Mouse (Mus musculus): ENCODE results near the gene Gnl3l.
A peak's percentile ranks its signal among the peaks of the same experiment; 100 is the strongest.

Gene Gnl3l

DNA sequence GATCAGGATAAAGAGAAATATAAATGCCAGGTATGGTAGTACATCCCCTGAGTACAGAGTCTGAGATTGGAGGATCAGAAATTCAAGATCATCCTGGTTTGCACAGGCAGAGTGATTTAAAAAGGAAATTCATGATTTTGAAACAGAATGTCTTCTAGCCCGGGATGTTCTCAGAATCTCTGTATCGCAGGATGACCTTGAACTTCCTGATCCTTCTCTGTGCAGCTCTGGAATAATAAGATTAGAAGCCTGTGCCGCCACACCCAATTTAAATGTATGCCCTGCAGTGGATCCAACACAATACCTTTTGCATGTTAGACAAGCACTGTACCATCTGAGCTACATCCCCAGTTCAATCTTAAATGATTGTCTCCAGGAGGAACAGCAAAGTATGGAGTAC, 1.7 kb upstream of the Gnl3l start:
- Histone ChIP-seq H3K27me3 (ENCODE audit: control insufficient read depth, insufficient read depth, low read length, poor library complexity, severe bottlenecking) (no peaks in the 10 kb centered on the region), H3K36me3 (ENCODE audit: control insufficient read depth, insufficient read depth, low read length, poor library complexity, severe bottlenecking) (no peaks in the 10 kb centered on the region)
- DNase-seq (ENCODE audit: low read depth, low spot score): no peak

DNA sequence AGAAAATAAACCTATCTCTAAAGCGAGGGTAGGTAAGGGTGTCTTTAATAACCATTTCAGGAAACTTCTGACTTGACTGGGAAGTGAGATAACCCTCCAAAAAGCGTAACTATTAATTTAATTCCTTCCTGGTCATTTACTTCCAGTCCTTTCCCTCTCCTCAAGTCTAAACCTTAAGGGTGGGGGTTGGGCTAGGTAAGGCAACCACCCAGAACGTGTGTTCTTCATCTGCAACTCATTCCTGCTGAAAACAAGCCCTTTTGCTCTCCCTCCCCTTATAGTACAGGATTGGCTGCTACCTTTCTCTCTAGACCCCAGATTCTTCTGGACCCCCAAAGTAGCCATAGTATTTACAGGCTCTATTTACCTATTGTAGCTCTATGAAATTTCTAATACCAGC, 775 bp upstream of the Gnl3l start:
- no peak for DNase-seq (ENCODE audit: low read depth, low spot score)
- no peaks in the 10 kb centered on the region for H3K27me3 ChIP-seq (ENCODE audit: control insufficient read depth, insufficient read depth, low read length, poor library complexity, severe bottlenecking)

DNA sequence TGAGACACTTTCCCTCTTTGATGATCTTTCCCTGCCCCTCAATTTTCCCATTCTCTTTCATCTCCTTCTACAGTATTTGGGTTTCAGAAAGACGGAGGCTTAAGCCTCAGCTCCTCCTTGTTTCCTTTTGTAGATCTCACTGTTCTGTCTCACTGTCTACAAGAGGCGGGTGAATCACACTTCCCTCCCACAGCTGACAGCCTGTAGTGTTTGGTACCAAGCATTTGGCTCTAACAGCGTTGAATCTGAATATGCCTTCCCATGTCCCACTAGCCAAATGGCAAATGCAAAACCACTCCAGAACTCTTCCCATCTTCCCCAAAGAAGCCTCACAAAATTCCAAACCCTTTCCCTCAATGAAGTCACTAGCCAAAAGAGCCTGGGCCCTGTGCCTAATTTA, 20.3 kb downstream of the Gnl3l start:
- Histone ChIP-seq H3K27me3 (ENCODE audit: control insufficient read depth, insufficient read depth, low read length, poor library complexity, severe bottlenecking) (no peaks in the 10 kb centered on the region), H3K36me3 (ENCODE audit: control insufficient read depth, insufficient read depth, low read length, poor library complexity, severe bottlenecking) (no peaks in the 10 kb centered on the region)
- no peak for DNase-seq (ENCODE audit: low read depth, low spot score)

More for the DNA sequence above, 775 bp upstream of the Gnl3l start:
- H3K36me3 ChIP-seq (ENCODE audit: control insufficient read depth, insufficient read depth, low read length, poor library complexity, severe bottlenecking): no peaks in the 10 kb centered on the region

DNA sequence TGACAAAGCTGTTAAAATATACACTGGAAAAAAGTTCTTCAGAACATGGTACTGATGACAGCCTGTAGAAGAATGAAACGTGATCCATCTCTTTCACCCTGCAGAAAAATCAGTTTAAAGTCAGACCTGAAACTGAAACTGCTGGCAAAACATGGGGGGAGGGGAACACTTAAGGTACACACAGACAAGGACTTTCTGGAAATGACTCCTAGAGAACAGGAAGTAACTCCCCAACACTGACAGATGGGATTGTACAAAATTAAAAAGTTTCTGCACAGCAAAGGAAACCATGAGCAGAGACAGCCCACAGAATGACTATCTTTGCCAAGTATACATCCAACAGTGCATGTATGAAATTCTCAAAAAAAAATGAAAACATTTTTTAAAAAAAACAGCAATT, 35.5 kb downstream of the Gnl3l start:
- DNase-seq (ENCODE audit: low read depth, low spot score): no peak
- Histone ChIP-seq H3K27me3 (ENCODE audit: control insufficient read depth, insufficient read depth, low read length, poor library complexity, severe bottlenecking) (no peaks in the 10 kb centered on the region), H3K36me3 (ENCODE audit: control insufficient read depth, insufficient read depth, low read length, poor library complexity, severe bottlenecking) (no peaks in the 10 kb centered on the region)

DNA sequence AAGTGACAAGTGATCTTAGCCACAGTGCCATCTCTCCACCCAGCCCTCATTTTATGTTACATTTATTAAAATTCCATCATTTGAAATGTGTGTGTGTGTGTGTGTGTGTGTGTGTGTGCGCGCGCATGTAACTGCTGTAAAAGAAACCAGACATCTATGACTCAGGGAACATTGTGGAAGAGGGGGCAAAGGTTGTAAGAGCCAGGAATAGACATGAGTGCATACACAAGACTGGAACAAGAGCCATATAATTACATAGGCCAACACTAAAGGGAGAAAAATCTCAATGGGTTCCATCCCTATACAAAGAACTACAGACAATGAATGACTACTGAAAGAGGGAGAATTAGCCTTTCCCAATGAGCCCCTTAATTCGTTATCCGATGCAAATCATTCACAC, 41.7 kb downstream of the Gnl3l start:
- no peaks in the 10 kb centered on the region for H3K36me3 ChIP-seq (ENCODE audit: control insufficient read depth, insufficient read depth, low read length, poor library complexity, severe bottlenecking)
- H3K27me3 ChIP-seq (ENCODE audit: control insufficient read depth, insufficient read depth, low read length, poor library complexity, severe bottlenecking): no peaks in the 10 kb centered on the region
- DNase-seq (ENCODE audit: low read depth, low spot score): no peak

DNA sequence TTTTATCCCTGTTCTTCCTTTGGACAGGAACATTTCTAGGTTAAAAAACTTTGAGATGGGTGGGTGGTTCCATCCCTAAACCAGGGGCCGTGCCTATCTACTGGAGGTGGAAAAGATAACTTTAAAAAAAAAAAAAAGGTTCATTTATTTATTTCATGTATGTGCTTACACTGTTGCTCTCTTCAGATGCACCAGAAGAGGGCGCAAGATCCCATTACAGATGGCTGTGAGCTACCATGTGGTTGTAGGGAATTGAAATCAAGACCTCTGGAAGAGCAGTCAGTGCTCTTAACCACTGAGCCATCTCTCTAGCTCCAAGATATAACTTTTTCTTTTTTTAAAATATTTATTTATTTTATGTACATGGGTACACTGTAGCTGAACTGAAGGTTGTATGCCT, 54.1 kb downstream of the Gnl3l start:
- no peaks in the 10 kb centered on the region for H3K27me3 ChIP-seq (ENCODE audit: control insufficient read depth, insufficient read depth, low read length, poor library complexity, severe bottlenecking)
- peak; percentile 15 for DNase-seq (ENCODE audit: low read depth, low spot score)
- H3K36me3 ChIP-seq (ENCODE audit: control insufficient read depth, insufficient read depth, low read length, poor library complexity, severe bottlenecking): no peaks in the 10 kb centered on the region

DNA sequence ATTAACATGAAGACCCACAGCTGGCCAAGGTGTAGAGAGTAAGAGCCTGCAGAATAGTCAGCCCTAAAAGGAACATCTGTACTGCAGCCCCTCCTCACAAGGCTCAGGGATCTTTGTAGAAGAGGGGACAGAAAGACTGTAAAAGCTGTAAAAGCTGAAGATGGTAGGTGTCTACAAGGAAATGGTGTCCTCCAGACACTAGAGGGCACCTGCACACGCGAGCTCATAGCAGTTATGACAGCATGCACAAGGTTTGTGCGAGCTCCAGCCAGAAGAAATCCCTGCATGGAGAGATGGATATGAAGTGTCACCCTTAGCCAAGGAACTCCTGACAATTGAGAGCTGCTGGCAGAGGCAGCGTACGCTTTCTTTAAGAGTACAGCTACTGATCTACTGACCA, 56.4 kb downstream of the Gnl3l start:
- Histone ChIP-seq H3K27me3 (ENCODE audit: control insufficient read depth, insufficient read depth, low read length, poor library complexity, severe bottlenecking) (no peaks in the 10 kb centered on the region), H3K36me3 (ENCODE audit: control insufficient read depth, insufficient read depth, low read length, poor library complexity, severe bottlenecking) (no peaks in the 10 kb centered on the region)
- DNase-seq (ENCODE audit: low read depth, low spot score): peak; percentile 5

DNA sequence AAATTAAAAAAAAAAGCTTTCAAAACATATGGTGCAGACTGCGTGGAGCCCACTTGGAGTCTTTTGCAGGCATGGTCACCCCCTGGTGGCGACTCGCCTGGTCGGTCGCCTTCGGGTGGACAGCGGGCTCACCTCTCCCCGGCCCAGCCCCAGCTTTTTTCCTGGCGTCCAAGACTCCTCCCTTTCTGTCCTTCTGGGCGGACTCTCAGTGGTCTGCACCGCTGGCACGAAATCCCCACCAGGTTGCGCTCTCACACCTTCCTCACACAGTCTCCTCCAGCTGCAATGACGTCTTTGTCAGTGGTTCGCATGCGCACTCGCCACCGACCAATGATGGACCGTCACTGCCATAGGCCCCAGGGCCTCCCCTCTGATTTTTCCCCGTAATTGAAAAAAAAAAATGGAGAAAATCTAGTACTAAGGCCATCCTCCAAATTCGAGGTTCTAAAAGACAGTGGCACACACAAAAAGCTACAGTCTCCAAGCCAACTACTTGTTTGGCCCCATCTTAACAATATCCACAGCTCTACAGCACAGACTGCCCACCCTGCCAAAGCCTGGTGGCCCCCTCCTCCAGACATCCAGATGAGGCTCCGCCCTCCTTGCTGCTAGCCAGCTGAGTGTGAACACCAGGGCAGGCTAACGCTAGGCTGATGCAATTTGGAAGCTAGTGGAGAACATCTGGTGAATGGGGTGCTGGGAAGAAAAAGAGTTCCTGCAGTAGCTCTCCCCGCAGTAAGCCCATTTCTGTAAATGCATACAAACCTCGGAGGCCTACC, 60.4 kb downstream of the Gnl3l start:
- H3K27me3 ChIP-seq (ENCODE audit: control insufficient read depth, insufficient read depth, low read length, poor library complexity, severe bottlenecking): no peaks in the 10 kb centered on the region
- DNase-seq (ENCODE audit: low read depth, low spot score): peak; percentile 41
- no peaks in the 10 kb centered on the region for H3K36me3 ChIP-seq (ENCODE audit: control insufficient read depth, insufficient read depth, low read length, poor library complexity, severe bottlenecking)

DNA sequence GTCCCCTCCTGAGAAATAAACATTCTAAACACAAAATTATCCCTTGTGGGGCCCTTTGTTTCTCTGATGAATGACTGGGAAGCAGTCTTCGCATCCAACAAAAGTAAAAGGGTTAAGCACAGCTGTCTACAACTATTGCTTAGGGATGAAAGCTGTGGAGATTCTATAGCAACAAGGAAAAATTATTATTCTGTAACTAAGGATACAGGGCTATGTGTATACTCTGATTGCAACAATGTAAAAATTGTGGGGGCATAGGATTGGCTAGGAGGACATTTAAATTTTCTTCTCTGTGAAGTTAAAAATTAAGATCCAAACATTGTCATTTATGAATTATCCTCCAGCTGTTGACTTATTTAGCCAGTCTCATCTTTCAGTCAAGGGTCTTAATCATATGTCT, 61.1 kb downstream of the Gnl3l start:
- no peaks in the 10 kb centered on the region for H3K36me3 ChIP-seq (ENCODE audit: control insufficient read depth, insufficient read depth, low read length, poor library complexity, severe bottlenecking)
- H3K27me3 ChIP-seq (ENCODE audit: control insufficient read depth, insufficient read depth, low read length, poor library complexity, severe bottlenecking): no peaks in the 10 kb centered on the region
- no peak for DNase-seq (ENCODE audit: low read depth, low spot score)

DNA sequence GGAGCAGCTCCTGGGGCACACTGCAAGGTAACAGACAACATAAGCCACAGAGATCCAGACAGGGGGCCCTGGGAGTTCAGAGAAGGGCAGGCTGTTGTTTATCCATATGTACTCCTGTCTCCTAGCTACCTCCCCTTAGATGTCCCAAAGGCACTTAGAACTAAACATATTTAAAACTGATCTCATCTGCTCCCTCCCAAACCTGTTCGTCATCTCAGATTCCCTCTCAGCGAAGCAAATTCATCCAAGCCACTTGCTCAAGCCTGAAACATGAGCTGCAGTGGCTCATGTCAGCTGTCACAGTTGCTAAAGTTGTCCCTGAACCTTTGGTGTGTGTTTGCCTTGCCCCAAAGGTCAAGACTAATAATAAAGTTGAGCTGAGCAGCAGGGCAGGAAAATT, 61.7 kb downstream of the Gnl3l start:
- H3K36me3 ChIP-seq (ENCODE audit: control insufficient read depth, insufficient read depth, low read length, poor library complexity, severe bottlenecking): no peaks in the 10 kb centered on the region
- no peak for DNase-seq (ENCODE audit: low read depth, low spot score)

DNA sequence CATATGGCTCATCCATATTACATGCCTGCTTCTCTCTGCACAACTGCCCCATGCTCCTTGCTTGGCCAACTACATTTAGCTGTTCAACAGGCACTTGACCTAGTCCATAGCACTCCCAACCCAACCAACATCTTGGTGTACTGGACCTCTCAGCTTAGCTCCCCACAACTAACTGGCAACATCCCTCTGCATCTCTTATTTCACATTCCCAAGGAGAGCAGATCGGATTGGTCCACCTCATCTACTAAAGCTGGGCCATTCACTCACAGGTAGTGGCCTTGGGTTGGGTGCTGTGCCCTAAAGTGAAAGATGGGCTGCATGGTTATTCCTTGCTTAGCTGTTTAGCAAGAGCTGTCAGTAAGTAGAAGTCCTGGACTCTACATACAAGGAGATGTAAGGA, 62.4 kb downstream of the Gnl3l start:
- no peak for DNase-seq (ENCODE audit: low read depth, low spot score)
- Histone ChIP-seq H3K27me3 (ENCODE audit: control insufficient read depth, insufficient read depth, low read length, poor library complexity, severe bottlenecking) (no peaks in the 10 kb centered on the region), H3K36me3 (ENCODE audit: control insufficient read depth, insufficient read depth, low read length, poor library complexity, severe bottlenecking) (no peaks in the 10 kb centered on the region)

More for the DNA sequence above, 61.7 kb downstream of the Gnl3l start:
- H3K27me3 ChIP-seq (ENCODE audit: control insufficient read depth, insufficient read depth, low read length, poor library complexity, severe bottlenecking): no peaks in the 10 kb centered on the region
